Mouse (Mus musculus) T-helper 17 cell (primary cell): Measurements from ENCODE around the gene Rhobtb1.

ENCODE experiments used
- in situ Hi-C, 2 experiments: fragments of 300-600 bp; cut with MboI, MseI; formaldehyde crosslinking; loops; 1 replicate in 1 of 2; 2 replicates in 1 of 2; pipeline ENCODE4 v1.15.1; 2025; ENCODE audit warnings: high pct_unique_total_duplicates in 2 of 2

Gene Rhobtb1

GRCm38 (mm10) chr10:69238311-69238710 is 87.1 kb downstream of the Rhobtb1 start:
- in situ Hi-C loops, result no loop called here

DNA sequence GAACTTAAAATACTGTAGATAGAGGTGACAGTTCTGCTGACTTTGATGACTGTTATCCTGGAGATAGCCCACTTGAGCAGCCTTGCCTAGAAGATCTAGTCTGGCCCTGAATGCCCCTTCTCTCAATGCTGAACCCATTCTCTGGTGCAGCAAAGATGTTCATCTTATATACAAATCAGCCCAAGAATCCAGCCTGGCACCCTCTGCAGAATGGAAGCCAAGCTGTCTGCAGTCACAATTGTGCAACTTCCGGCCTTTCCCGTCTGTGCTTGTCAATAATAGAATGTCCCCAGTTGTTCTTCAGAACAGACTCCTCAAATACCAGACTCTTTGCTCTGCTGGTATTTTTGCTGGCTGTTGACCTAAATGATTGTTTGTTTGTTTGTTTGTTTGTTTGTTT is 89.3 kb downstream of the Rhobtb1 start:
- in situ Hi-C loops, result no loop called here

- in situ Hi-C loops, result no loop called here
Measured at GRCm38 (mm10) chr10:69245151-69245550, 93.9 kb downstream of the Rhobtb1 start.

GRCm38 (mm10) chr10:69245906-69246668 is 94.9 kb downstream of the Rhobtb1 start:
- in situ Hi-C loops, result no loop called here

DNA sequence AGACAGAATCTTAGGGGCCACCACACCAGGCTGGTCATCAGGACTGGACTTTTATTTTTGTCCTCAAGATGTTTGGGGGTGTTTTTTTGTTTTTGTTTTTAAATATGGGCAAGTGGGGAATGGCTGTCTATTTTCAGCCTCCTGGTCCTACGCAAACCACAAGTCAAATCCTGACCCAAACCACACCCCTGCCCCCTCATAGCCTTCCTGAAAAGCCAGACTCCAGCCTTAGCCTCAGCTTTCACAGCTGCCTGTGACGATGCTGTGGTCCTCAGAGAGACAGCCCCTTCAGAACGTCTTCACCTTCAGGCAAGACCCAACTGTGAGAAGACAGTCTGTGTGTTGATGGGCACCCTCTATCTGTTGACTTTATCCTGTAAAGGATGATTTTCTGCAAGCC is 95.5 kb downstream of the Rhobtb1 start:
- in situ Hi-C loops, result no loop called here

- in situ Hi-C loops, result no loop called here
Measured at GRCm38 (mm10) chr10:69247311-69248033, 96.2 kb downstream of the Rhobtb1 start.

DNA sequence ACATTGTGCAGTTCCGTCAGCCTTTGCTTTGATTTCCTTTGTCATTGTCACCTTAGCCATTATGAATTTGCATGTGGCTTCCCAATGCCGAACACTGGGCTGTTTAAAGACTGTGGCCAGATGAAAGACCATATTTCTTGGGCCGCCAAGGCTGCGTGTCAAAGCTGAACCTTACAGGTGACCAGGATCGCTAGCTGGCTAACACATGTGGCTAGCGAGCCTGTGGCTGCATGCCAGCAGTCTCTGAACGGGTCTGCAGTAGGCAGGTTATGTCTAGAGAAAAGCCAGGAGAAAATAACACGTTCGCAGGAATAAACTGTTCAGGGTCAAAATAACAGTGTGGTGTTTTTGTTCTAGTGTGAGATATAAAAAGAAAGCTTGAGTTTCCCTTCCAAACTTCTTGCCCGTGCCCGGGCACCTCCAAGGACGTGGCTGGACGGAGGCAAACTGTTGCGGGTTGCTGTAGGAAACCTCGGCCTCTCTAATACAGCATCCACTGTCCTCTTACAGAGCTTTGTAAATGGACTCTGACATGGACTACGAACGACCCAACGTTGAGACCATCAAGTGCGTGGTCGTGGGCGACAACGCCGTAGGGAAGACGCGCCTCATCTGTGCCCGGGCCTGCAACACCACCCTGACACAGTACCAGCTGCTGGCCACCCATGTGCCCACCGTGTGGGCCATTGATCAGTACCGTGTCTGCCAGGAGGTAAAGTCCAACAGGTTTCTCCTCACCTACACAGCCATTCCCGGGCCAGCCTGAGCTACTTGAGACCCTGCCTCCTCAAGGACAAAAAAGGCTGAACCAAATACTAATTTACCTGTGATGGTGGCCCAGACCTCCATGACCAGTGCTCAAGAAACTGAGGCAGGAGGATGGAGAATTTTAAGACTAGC is 97.3 kb downstream of the Rhobtb1 start:
- in situ Hi-C loops, result no loop called here

DNA sequence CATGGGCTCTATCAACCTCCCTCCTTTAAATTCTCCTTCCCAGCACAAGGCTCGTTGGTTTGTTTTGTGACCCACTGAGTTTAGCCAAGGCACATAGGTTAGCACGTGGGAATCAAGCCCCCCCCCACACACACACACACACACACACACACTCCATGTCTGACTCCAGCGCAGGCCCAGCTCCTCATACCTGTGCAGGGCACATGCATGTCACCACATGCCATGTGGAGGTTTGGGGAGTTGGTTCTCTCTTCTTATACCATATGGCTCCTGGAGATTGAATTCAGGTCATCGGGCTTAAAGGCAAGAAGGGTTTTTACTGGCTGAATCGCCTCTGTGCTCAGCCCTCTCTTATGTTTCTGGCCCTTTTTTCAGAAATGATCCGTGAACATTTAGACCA is 100.0 kb downstream of the Rhobtb1 start:
- in situ Hi-C loops, result no loop called here

DNA sequence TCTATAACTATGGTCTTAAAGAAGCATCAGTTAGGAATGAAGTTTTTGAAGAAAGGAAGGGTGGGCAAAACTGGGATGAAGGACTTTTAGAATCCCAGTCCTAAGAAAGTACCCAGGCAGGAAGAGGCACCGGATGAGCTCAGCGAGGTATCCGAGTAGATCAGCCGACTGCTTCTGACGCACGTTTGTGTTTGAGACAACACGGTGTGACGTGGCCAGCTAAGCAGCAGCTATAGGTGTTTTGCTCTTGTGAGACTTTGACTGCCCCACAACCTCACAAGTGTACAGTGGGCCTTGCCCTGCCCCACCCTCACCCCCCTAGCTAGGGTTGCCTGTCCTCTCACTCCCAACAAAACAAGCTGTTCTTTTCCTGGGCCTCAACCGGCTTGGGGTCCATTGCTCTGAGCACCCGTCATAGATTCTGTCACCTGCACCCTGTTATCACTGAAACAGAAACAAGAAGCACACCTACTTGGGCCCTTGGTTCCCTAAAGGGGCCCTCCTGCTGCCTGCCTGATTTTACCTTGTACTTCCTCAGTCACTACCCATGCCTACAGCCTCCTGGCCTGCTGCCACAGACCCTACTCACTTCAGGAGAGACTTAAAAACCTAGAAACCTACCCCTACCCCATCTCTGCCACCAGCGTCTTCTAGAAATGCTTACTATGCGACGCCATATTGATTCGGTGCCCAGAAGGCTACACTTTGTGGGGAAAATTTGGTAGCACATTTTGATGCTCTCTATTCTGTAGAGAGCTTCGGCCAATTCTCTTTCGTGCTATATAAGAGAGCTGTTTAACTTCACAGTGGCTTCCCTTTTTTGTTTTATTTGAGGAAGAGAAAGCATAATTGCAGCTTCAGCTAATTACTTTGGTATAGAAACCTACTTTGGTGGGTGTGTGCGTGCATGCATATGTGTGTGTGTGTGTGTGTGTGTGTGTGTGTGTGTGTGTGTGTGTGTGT is 101.2 kb downstream of the Rhobtb1 start:
- in situ Hi-C loops, result no loop called here

- in situ Hi-C loops, result no loop called here
Measured at GRCm38 (mm10) chr10:69253075-69253685, 101.9 kb downstream of the Rhobtb1 start.

- in situ Hi-C loops, result no loop called here
Measured at GRCm38 (mm10) chr10:69253686-69254080, 102.4 kb downstream of the Rhobtb1 start.

- in situ Hi-C loops, result no loop called here
Measured at GRCm38 (mm10) chr10:69254390-69254847, 103.2 kb downstream of the Rhobtb1 start.

- in situ Hi-C loops, result no loop called here
Measured at GRCm38 (mm10) chr10:69255594-69255993, 104.4 kb downstream of the Rhobtb1 start.

GRCm38 (mm10) chr10:69257592-69258133 is 106.4 kb downstream of the Rhobtb1 start:
- in situ Hi-C loops, result no loop called here

- in situ Hi-C loops, result no loop called here
Measured at GRCm38 (mm10) chr10:69258588-69258987, 107.4 kb downstream of the Rhobtb1 start.

- in situ Hi-C loops, result no loop called here
Measured at GRCm38 (mm10) chr10:69259161-69259560, 107.9 kb downstream of the Rhobtb1 start.

- in situ Hi-C loops, result no loop called here
Measured at GRCm38 (mm10) chr10:69259929-69260328, 108.7 kb downstream of the Rhobtb1 start.

DNA sequence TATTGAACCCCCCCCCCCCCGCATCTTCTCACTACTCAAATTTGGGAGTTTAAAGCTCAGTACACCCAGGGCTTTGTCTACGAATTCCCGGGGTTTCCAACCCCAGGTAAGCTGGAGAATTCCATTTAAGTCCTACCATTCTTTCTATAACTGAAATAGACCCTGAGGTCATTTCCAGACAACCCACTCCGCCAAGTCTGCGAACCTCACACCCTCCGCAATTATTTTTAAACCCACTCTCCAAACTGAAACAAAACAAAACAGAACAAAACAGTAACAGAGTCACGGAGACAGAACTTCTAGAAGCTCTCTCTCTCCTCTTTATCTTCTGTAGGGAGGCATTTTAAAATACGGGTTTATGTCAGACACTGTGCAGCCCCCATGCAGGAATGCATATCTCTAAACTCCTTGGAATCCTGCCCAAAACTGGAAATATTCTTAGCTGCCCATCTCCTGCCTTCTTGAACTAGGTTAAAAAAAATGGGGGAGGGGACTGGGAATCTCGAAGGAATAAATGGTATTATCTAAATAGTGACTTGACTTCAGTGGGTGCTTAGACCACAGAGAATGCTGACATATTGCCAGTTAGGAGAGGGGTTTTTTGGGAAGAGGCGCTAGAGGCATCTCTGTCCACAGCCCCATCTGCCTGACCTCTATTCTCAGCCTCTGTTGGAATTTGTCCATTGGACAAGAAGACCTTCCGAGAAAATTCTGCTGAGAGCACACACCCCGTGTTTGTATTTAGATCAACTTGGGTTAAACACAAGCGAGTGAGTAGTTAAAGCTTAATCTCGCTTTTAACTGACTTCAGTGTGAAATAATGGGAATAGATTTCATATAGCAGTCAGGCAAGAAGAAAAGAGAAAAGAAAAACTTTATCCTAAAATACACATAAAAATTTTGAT is 111.9 kb downstream of the Rhobtb1 start:
- in situ Hi-C loops, result no loop called here

GRCm38 (mm10) chr10:69263906-69264305 is 112.7 kb downstream of the Rhobtb1 start:
- in situ Hi-C loops, result no loop called here
